Mouse (Mus musculus) adrenal gland, adult 8-10 months (tissue): ENCODE data around the gene Malsu1. TPM values are rescaled to one million over a fixed set of nuclear protein-coding genes. Genes with fewer than 3 reads are reported as not detected.

Experiments
- total RNA-seq, 4 experiments: library from RNA; stranded (reverse); gene quantifications; 2 replicates each; pipeline ENCODE4 v1.2.4; 2022

Gene Malsu1
- total RNA-seq, 4 experiments from 2014 or later = 34.6 to 53.2 (median 41.2) TPM

Other genes starting within 250 kb of the Malsu1 start
- 100 to 1,000 TPM; 404 to 478 (median 432) TPM for gene Tmem176a, start 232.9 kb upstream of the Malsu1 start, total RNA-seq
- gene Tmem176b, start 232.3 kb upstream of the Malsu1 start, total RNA-seq = 100 to 1,000 TPM; 722 to 872 (median 775) TPM
- not detected for gene Aoc1, start 200.9 kb upstream of the Malsu1 start, total RNA-seq
- not detected for gene 1600015I10Rik, start 143.9 kb upstream of the Malsu1 start, total RNA-seq
- under 1 TPM in 1 of 4 experiments, not detected in 3; 0.24 TPM for gene Doxl2, start 98.8 kb upstream of the Malsu1 start, total RNA-seq
- under 1 TPM in 2 of 4 experiments, not detected in 2; 0.14 to 0.32 TPM for gene Svs1, start 86.9 kb upstream of the Malsu1 start, total RNA-seq
- gene Gpnmb, start 37.2 kb upstream of the Malsu1 start, total RNA-seq = 10 to 100 TPM in 2 of 4 experiments, 1 to 10 TPM in 2; 2.0 to 60.7 (median 23.2) TPM
- gene Igf2bp3, start 141.2 kb downstream of the Malsu1 start, total RNA-seq = under 1 TPM in 2 of 4 experiments, not detected in 2; 0.05 to 0.12 TPM
- 10 to 100 TPM; 55.9 to 86.1 (median 66.6) TPM for gene Tra2a, start 190.2 kb downstream of the Malsu1 start, total RNA-seq
- 10 to 100 TPM; 15.8 to 21.2 (median 18.8) TPM for gene Ccdc126, start 245.5 kb downstream of the Malsu1 start, total RNA-seq